Mouse (Mus musculus): ENCODE data around the gene Xpc. TPM values are rescaled to one million over a fixed set of nuclear protein-coding genes. Genes with fewer than 3 reads are reported as not detected.
"Not testable (repeated sequence)": the region's sequence is repeated elsewhere in the genome, so short reads cannot be mapped to it uniquely, and the experiment has no call there.

The Xpc gene
- polyA plus RNA-seq, 1 experiment = 17.1 TPM

DNA sequence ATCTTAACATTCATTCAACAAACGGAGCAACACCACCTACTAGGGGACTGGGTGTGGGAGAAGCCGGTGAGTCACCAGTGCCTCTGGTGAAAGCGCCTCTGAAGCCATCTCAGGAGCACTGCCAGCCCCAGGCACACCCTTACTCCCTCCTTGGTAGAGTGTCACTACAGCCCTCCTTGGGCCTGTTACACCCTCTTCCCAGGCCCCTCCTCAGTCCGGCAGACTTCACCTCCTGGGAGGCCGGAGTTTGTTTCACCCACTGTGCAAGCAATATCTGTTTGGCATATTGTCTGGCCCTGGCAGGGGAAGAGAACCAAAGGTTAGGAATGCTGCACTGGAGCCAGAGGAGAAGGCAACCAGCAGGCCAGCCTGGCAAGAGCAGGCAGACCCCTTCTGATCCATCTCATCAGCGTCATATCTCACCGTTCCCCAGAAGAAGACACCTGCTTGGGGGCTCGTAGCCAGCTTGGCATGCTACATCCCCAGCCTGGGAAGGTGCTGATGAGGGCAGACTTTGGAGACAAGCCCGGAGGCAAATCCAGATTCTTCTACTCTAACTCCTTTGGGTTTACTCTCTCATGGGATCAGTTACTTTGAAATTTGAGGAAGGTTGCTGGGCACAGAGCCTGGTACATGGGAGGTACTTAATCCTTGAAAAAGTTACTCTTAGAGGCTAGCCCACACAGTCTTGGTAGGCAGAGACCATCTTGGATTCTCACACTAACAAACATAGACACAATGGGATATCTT lies 41.1 kb downstream of the Xpc start:
- Histone ChIP-seq H3K4me1 (ENCODE audit: control insufficient read depth, insufficient read depth, low read length) (no peaks in the 10 kb centered on the region), H3K4me3 (replicated peaks; ENCODE audit: control insufficient read depth, low read depth, low read length) (peak overlapping the region; percentile 92), H3K27ac (ENCODE audit: control insufficient read depth, insufficient read depth, low read depth, low read length, poor library complexity) (peak overlapping the region; percentile 32; the same call in 1 of the 2 replicates)
- TF ChIP-seq POLR2A (IDR thresholded peaks at IDR 0.05; ENCODE audit: borderline replicate concordance, control insufficient read depth, low read depth, low read length) (no peak), CTCF (IDR thresholded peaks at IDR 0.05; ENCODE audit: control insufficient read depth, insufficient read depth, low read length) (no peak)
- WGBS = 56% methylated on average over 9 of the region's 9 CpGs

- WGBS = under 1% methylated on average over 27 of the region's 27 CpGs
- TF ChIP-seq POLR2A (IDR thresholded peaks at IDR 0.05; ENCODE audit: borderline replicate concordance, control insufficient read depth, low read depth, low read length) (0 out of 2 replicates have a peak, but pooled peaks have one; percentile 2), CTCF (IDR thresholded peaks at IDR 0.05; ENCODE audit: control insufficient read depth, insufficient read depth, low read length) (no peak)
- H3K4me3 ChIP-seq (replicated peaks; ENCODE audit: control insufficient read depth, low read depth, low read length) = peak overlapping the region; percentile 92
- H3K27ac ChIP-seq (ENCODE audit: control insufficient read depth, insufficient read depth, low read depth, low read length, poor library complexity) = peak overlapping the region; percentile 32
- no peaks in the 10 kb centered on the region for H3K4me1 ChIP-seq (ENCODE audit: control insufficient read depth, insufficient read depth, low read length)
Measured at GRCm38 (mm10) chr6:91473805-91474440, 41.8 kb downstream of the Xpc start.

GRCm38 (mm10) chr6:91472868-91473804 lies 42.6 kb downstream of the Xpc start, which contains the start of the genes Chchd4 and Tmem43:
Gene Chchd4 (minus strand): TSS chr6:91473546.
Gene Tmem43 (plus strand): TSS chr6:91473703.
- no peak for TF ChIP-seq CTCF (IDR thresholded peaks at IDR 0.05; ENCODE audit: control insufficient read depth, insufficient read depth, low read length)
- peak; percentile 53; the same call in 1 of the 2 replicates for TF ChIP-seq POLR2A (IDR thresholded peaks at IDR 0.05; ENCODE audit: borderline replicate concordance, control insufficient read depth, low read depth, low read length)
- Histone ChIP-seq H3K4me3 (replicated peaks; ENCODE audit: control insufficient read depth, low read depth, low read length) (peak within 1 kb of the TSS; percentile 93), H3K27ac (ENCODE audit: control insufficient read depth, insufficient read depth, low read depth, low read length, poor library complexity) (peak within 1 kb of the TSS; percentile 53), H3K4me1 (ENCODE audit: control insufficient read depth, insufficient read depth, low read length) (no peaks in the 10 kb centered on the region)
- under 1% methylated on average over 74 of the region's 74 CpGs for WGBS

DNA sequence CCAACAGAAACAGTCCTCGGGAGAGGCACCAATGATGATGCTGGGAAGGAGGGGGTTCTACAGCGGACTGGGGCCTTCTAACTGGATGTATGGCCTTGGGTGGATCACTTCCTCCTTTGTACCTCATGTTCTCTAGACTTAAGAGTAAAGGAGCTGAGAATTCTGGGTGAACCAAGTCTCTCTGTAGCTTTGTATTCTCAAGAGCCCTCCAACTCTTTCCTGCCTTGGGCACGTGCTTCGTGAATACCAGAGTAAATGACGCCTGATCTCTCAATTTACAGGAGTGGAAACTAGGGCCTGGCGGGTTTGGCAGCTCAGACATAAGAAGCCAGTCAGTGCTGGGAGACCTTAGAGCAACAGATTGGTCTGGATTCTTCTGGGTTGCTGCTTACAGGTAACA lies 43.4 kb downstream of the Xpc start:
- WGBS = 18% methylated on average over 6 of the region's 6 CpGs
- TF ChIP-seq CTCF (IDR thresholded peaks at IDR 0.05; ENCODE audit: control insufficient read depth, insufficient read depth, low read length) = no peak
- no peak for TF ChIP-seq POLR2A (IDR thresholded peaks at IDR 0.05; ENCODE audit: borderline replicate concordance, control insufficient read depth, low read depth, low read length)
- Histone ChIP-seq H3K27ac (ENCODE audit: control insufficient read depth, insufficient read depth, low read depth, low read length, poor library complexity) (no peak overlapping the region), H3K4me1 (ENCODE audit: control insufficient read depth, insufficient read depth, low read length) (no peaks in the 10 kb centered on the region), H3K4me3 (replicated peaks; ENCODE audit: control insufficient read depth, low read depth, low read length) (peak overlapping the region; percentile 93)

DNA sequence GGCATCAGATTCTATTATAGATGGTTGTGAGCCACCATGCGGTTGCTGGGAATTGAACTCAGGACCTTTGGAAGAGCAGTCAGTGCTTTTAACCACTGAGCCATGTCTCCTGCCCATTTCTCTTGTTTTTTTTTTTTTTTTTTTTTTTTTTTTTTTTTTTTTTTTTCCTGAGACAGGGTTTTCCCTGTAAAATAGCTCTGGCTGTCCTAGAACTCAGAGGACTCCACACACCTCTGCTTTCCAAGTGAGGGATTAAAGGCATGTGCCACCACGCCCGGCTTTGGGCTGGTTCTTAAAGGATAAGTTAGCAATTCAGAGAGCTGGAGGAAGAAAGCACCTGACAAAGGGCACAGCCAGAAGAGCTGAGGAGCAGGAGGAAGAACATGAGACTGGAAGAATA lies 44.3 kb downstream of the Xpc start:
- not testable (repeated sequence) for H3K27ac ChIP-seq (ENCODE audit: control insufficient read depth, insufficient read depth, low read depth, low read length, poor library complexity); H3K4me3 ChIP-seq (replicated peaks; ENCODE audit: control insufficient read depth, low read depth, low read length); H3K4me1 ChIP-seq (ENCODE audit: control insufficient read depth, insufficient read depth, low read length)
- 86% methylated on average over 3 of the region's 3 CpGs for WGBS

- 89% methylated on average over 2 of the region's 2 CpGs for WGBS
- Histone ChIP-seq H3K4me1 (ENCODE audit: control insufficient read depth, insufficient read depth, low read length) (no peaks in the 10 kb centered on the region), H3K4me3 (replicated peaks; ENCODE audit: control insufficient read depth, low read depth, low read length) (no peak overlapping the region), H3K27ac (ENCODE audit: control insufficient read depth, insufficient read depth, low read depth, low read length, poor library complexity) (no peak overlapping the region)
- no peak for TF ChIP-seq CTCF (IDR thresholded peaks at IDR 0.05; ENCODE audit: control insufficient read depth, insufficient read depth, low read length)
- TF ChIP-seq POLR2A (IDR thresholded peaks at IDR 0.05; ENCODE audit: borderline replicate concordance, control insufficient read depth, low read depth, low read length) = no peak
Measured at GRCm38 (mm10) chr6:91470712-91471111, 45.0 kb downstream of the Xpc start.

GRCm38 (mm10) chr6:91467106-91467505 lies 48.6 kb downstream of the Xpc start:
- TF ChIP-seq POLR2A (IDR thresholded peaks at IDR 0.05; ENCODE audit: borderline replicate concordance, control insufficient read depth, low read depth, low read length) (no peak), CTCF (IDR thresholded peaks at IDR 0.05; ENCODE audit: control insufficient read depth, insufficient read depth, low read length) (no peak)
- H3K4me3 ChIP-seq (replicated peaks; ENCODE audit: control insufficient read depth, low read depth, low read length) = no peak overlapping the region
- H3K4me1 ChIP-seq (ENCODE audit: control insufficient read depth, insufficient read depth, low read length) = no peaks in the 10 kb centered on the region
- H3K27ac ChIP-seq (ENCODE audit: control insufficient read depth, insufficient read depth, low read depth, low read length, poor library complexity) = no peak overlapping the region
- 87% methylated on average over 1 of the region's 1 CpGs for WGBS

- Histone ChIP-seq H3K4me1 (ENCODE audit: control insufficient read depth, insufficient read depth, low read length) (no peaks in the 10 kb centered on the region), H3K4me3 (replicated peaks; ENCODE audit: control insufficient read depth, low read depth, low read length) (no peak overlapping the region), H3K27ac (ENCODE audit: control insufficient read depth, insufficient read depth, low read depth, low read length, poor library complexity) (no peak overlapping the region)
- TF ChIP-seq CTCF (IDR thresholded peaks at IDR 0.05; ENCODE audit: control insufficient read depth, insufficient read depth, low read length) (no peak), POLR2A (IDR thresholded peaks at IDR 0.05; ENCODE audit: borderline replicate concordance, control insufficient read depth, low read depth, low read length) (no peak)
- 75% methylated on average over 2 of the region's 2 CpGs for WGBS
Measured at GRCm38 (mm10) chr6:91465756-91466155, 49.9 kb downstream of the Xpc start.

Data from bone marrow, adult 2 months (tissue).